Mouse (Mus musculus): ENCODE measurements around the gene Nup153.

Gene Nup153

GRCm38 (mm10) chr13:46663461-46663964 lies 64.2 kb downstream of the Nup153 start:
- peak in 1 of 2 experiments; percentile 11 for DNase-seq

GRCm38 (mm10) chr13:46659211-46659610 lies 68.5 kb downstream of the Nup153 start:
- DNase-seq, result no peak

- DNase-seq, result no peak
Measured at GRCm38 (mm10) chr13:46654566-46654965, 73.2 kb downstream of the Nup153 start.

GRCm38 (mm10) chr13:46653671-46654070 lies 74.1 kb downstream of the Nup153 start:
- DNase-seq, result no peak

GRCm38 (mm10) chr13:46652671-46653070 lies 75.1 kb downstream of the Nup153 start:
- DNase-seq, result no peak

GRCm38 (mm10) chr13:46651853-46652252 lies 75.9 kb downstream of the Nup153 start:
- no peak for DNase-seq

GRCm38 (mm10) chr13:46645476-46645875 lies 82.3 kb downstream of the Nup153 start:
- DNase-seq, result no peak

GRCm38 (mm10) chr13:46644175-46644574 lies 83.6 kb downstream of the Nup153 start:
- no peak for DNase-seq

- DNase-seq, result peak in 1 of 2 experiments; percentile 18
Measured at GRCm38 (mm10) chr13:46642318-46642717, 85.4 kb downstream of the Nup153 start.

GRCm38 (mm10) chr13:46640608-46641468 lies 86.9 kb downstream of the Nup153 start:
- no peak for DNase-seq

GRCm38 (mm10) chr13:46634133-46634488 lies 93.6 kb downstream of the Nup153 start:
- no peak for DNase-seq

GRCm38 (mm10) chr13:46633320-46634132 lies 94.2 kb downstream of the Nup153 start:
- DNase-seq, result peak in 1 of 2 experiments; percentile 12

- no peak for DNase-seq
Measured at GRCm38 (mm10) chr13:46632796-46633195, 94.9 kb downstream of the Nup153 start.
